Mouse (Mus musculus) T-cell, adult 2 months (primary cell): Measurements from ENCODE around the gene Emc7.
A peak's percentile ranks its signal among the peaks of the same experiment; 100 is the strongest.
"Not testable (repeated sequence)": the region's sequence is repeated elsewhere in the genome, so short reads cannot be mapped to it uniquely, and the experiment has no call there.

Source experiments
- DNase-seq: peaks from one replicate; pipeline ENCODE4 v3.0.0; 2022; ENCODE audit warnings: low spot score

Gene Emc7

DNA sequence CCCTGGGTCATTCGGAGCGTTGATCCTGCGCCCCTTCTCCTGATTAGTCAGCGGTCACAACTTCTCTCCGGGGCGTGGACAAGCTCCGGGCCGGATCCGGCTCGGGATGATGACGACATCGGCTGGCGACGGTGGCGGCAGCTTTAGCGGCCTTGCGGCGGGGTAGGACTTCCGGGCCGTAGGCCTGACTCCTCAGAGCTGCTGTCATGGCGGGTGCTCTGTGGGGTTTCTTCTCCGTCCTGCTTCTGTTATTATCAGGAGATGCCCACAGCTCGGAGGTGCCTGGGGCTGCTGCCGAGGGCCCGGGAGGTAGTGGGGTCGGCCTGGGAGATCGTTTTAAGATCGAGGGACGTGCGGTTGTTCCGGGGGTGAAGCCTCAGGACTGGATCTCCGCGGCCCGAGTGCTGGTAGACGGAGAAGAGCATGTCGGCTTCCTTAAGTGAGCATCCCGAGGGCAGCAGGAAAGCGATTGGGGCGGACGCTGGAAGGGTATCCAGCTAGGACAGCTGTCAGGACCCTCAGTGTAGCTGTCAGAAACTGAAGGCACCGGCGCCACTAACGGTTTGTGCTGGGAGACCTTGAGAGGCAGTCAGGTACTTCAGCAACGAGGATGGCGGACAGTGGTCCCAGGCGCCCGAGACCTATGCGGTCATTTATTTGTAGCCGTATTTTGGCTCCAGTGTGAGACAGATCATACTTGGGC, at the start of gene Emc7:
Emc7 (plus strand) TSS at position 136 of the 703 bp plus-strand sequence.
- peak; percentile 96 for DNase-seq

GRCm38 (mm10) chr2:112407030-112407429, 47.8 kb upstream of the Emc7 start:
- no peak for DNase-seq

GRCm38 (mm10) chr2:112425308-112425707, 29.5 kb upstream of the Emc7 start:
- DNase-seq: no peak

- DNase-seq: not testable (repeated sequence)
Measured at GRCm38 (mm10) chr2:112428534-112428933, 26.3 kb upstream of the Emc7 start.

GRCm38 (mm10) chr2:112429665-112430064, 25.1 kb upstream of the Emc7 start:
- DNase-seq: no peak

DNA sequence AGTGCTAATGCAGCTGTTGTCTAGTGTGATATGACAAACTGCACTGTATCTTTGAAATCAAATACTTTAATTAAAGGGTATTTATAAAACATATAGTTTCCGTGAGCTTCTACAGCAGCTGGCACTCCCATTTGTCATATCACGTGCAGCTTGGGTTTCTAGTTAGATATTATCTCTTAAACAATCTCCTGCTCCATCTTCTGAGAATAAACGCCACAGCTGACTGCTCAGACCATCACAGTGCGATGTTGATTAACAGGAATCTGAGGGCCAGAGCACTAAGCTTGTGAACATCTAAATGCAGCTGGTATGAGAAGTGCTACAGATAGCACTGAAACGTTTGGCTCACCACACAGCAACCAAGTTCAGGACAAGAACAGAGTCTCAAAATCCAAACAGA, 24.4 kb upstream of the Emc7 start:
- DNase-seq: no peak

GRCm38 (mm10) chr2:112432523-112432922, 22.3 kb upstream of the Emc7 start:
- DNase-seq: no peak

DNA sequence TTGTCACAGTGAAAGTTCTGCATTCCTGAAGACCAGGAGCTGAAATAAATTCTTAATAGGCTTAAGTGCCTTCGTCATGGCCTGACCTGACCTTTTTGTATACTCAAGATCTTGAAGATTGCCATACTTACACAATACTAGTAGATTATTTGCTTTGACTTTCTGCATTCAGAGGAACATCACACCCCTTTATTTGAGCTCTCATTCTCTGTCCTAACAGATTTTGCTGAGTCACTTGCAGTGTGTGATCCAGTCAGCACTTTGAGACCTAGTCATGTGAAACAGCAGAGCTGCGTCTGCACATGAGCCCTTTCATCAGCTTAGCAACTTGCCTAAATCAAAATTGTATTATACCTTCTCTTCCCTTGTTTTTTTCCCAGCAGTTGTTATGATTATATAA, 21.4 kb upstream of the Emc7 start:
- DNase-seq: no peak

- no peak for DNase-seq
Measured at GRCm38 (mm10) chr2:112436292-112436691, 18.5 kb upstream of the Emc7 start.

GRCm38 (mm10) chr2:112437589-112437988, 17.2 kb upstream of the Emc7 start:
- no peak for DNase-seq

DNA sequence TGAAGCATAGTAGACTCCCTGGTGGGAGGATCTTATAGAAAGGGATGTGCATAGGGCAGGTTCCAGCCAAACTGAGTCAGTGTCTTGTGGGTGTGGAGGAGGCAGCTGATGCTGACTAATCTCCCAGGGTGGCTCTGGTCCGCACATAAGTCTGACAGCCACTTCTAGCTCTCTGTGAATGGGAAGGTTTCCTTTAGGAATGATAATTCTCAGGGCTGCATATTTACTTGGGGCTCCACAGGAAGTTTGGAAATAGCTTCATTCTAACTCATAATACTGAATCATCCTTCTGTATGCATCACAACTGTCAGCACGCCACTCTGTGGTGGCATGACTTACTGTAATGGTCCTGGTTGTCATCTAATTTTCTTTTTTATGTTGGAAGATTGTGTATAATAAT, 11.3 kb upstream of the Emc7 start:
- DNase-seq: no peak

GRCm38 (mm10) chr2:112445511-112445910, 9.3 kb upstream of the Emc7 start:
- no peak for DNase-seq

- not testable (repeated sequence) for DNase-seq
Measured at GRCm38 (mm10) chr2:112448046-112448445, 6.8 kb upstream of the Emc7 start.

- DNase-seq: no peak
Measured at GRCm38 (mm10) chr2:112448510-112449059, 6.2 kb upstream of the Emc7 start.

- peak; percentile 17 for DNase-seq
Measured at GRCm38 (mm10) chr2:112449597-112450296, 5.0 kb upstream of the Emc7 start.

- not testable (repeated sequence) for DNase-seq
Measured at GRCm38 (mm10) chr2:112452513-112452912, 2.3 kb upstream of the Emc7 start.

GRCm38 (mm10) chr2:112454125-112454861, 504 bp upstream of the Emc7 start:
- DNase-seq: no peak

GRCm38 (mm10) chr2:112460557-112460956, 5.8 kb downstream of the Emc7 start:
- no peak for DNase-seq

- DNase-seq: no peak
Measured at GRCm38 (mm10) chr2:112469542-112469941, 14.7 kb downstream of the Emc7 start.

- no peak for DNase-seq
Measured at GRCm38 (mm10) chr2:112470961-112471381, 16.2 kb downstream of the Emc7 start.

DNA sequence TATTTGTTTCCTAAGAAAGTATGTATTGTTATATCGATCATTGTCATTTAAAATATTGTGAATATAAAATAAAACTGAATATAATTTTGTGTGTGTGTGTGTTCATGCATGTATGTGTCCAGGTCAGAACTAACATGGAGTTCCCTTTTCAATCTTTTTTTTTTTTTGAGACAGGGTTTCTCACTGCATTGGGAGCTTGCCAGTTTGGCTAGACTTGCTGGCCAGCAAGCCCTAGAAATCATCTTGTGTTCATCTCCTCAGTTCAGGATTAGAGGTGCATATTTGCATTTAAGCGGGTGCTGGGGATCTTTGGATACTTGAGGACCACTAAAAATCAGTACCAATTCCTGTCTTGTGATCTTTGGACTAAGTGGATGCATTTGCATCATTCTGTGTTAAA, 17.3 kb downstream of the Emc7 start:
- DNase-seq: no peak

DNA sequence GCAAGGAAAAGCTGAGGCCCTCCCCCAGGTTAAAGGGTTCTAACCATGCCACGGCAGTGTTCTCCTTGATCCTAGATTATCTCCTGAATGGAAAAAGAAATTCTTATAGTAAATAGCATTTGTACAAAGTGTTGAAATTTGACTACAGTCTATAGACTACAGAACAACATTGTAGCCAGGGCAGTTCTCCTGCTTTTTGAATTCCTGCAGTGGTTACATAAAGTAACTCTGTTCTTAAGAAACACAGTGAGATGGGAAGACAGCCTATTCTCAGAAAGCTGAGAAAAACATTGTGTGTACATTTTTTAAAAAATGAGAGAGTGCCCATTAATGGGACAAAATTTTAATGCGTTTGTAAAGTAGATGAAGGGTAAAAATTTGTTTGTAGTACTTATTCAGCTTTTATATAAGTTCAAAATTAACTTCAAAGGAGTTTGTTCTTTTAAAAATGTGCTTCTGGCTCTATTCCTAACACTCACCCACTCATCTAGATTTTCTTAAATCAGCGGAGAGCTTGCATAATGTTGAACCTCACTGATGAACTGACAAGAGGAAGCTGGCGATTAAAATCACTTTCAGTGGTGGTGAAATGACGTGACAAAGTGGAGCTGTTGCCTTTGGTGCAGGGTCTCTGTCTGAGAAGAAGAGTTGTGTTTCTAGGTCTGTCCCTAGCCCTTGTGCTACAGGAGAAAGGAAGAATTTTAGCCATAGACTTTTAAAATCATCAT, 20.4 kb downstream of the Emc7 start:
- DNase-seq: no peak
